Mouse (Mus musculus): ENCODE results near the gene Fyb2. TPM values are rescaled to one million over a fixed set of nuclear protein-coding genes. Genes with fewer than 3 reads are reported as not detected.

Gene Fyb2
- total RNA-seq (2021), result 1 to 10 TPM; 2.4 to 2.5 TPM

DNA sequence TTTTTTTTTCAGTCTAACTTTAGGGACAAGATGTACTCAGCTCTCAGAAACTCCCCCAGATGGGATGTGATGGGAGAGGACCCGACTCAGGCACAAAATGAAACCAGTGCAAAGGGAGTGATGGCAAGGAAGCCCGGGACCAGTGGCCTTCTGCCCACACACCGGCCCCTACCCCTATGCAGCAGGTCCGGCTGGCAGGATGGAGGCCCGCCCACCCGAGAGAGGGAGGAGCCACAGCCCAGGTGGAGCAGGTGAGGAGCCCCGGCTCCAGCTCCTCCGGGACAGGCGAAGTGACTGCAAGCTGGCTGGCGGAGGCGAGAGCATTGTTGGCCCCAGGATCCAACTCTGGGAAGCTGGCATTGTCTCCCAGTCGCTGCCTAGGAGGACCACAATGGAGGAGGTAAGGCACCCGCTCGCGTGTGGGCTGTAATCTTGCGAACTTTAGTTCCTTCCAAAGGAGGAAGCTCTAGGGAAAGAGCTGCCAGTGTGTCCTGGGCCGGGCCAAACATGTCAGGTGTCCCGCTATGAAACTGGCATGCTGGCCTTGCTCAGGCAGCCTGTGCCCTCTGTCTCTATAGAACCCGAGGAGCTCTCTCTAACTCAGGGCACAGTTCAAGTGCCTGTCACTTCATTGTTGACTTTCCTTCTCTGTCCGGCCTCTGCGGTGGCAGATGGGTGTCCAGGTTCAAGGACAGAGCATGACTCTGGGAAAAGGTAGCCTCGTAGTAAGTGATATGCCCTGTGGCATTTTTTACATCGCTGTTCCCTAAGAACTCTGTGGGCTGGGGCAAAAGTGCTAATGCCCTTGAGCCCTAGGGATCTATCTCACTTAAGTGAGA lies at the start of gene Fyb2:
Fyb2 (plus strand) TSS at position 166 of the 839 bp plus-strand sequence.
- no peak for DNase-seq

DNA sequence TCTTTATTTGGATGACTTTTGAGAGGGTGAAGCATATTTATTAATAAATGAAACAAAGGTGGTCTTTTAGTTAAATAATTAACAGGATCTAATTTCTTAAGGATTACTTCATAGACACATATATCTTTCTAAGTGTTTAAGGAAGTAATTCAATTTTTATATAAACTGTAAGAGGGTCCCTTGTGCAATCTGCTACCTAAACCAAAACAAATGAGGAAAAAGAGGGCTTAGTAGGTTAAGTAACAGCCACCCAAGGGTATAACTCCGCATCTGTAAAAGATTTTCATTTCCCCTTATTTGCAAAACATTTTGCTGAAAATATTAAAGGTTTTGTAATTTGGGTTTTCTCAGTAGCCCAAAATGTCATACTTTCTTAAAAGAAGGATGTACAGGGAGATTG lies 48.9 kb upstream of the Fyb2 start:
- no peak for DNase-seq

DNA sequence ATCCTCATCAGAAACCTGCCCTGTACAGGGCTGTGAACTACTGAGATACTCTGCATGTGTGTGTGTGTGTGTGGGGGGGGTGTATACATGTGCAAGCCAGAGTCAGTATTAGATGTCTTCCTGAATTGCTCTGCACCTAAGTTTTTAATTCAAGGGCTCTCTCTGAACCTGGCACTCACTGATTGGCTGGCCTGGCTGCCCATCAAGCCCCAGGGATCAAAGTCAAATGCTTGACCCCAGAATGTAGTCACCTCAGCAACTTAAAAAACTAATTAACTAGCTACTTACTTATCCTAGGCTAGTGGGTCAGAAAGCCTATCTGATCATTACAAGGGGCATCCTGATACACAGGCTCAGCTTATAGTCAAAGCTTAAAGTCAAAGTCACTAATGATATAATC lies 43.7 kb upstream of the Fyb2 start:
- DNase-seq, result no peak

DNA sequence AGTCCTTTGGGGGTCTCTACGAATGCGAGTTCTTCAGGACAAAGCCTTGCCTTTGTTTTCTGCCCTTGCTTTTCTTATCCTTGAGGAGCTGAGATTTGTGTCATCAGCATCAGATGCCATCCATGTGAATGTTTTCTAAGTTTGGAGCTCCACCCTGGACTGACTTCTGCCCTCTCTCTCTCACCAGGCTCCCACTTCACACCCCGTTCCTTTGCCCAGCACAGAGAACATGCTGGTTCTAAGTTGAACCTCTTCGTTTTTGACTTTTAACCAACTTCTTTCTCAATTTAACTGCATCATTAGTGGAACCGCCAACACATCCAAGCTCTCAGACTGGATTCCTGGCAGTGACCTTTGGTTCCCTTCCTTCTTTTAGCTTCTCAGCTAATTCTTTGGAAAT lies 43.1 kb upstream of the Fyb2 start:
- DNase-seq, result no peak

DNA sequence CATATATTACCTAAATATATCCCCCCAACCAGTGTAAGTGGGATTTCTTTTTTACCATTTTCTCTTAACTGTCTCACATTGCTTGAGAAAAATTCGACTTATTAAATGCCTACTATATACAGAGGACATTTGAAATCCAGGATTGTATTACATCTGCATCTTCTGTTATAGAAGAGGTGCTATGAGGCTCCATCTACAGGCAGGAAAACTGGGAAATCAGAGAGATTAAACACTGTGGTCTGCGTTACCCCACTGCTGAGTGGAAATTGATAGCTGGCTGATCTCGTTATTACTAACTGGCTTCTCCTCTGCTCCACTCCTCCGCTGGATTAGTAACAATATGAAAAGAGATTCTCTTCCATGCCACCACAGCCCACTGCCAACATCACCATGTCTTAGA lies 37.4 kb upstream of the Fyb2 start:
- DNase-seq, result no peak

DNA sequence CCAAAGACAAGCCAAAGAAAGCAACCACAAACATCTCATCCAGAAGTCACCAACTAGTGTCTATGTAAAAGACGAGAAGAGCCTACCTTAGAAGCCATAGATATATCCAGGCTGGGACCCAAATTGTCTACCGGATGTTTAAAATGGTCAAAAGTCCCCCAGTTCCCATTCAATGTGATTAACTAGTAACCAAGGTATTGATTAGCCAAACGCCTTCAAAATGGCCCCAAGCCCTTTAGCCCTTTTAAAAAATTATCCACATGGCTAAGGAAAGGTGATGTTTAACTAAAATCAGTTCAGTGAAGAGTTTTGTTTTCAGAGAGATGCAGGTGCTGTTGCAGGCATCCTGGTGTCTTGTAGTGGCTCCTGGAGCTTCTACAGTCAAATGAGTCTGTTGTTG lies 36.9 kb upstream of the Fyb2 start, which contains the start of gene C8a:
C8a (minus strand) TSS at position 76 of the 400 bp plus-strand sequence.
- no peak for DNase-seq

DNA sequence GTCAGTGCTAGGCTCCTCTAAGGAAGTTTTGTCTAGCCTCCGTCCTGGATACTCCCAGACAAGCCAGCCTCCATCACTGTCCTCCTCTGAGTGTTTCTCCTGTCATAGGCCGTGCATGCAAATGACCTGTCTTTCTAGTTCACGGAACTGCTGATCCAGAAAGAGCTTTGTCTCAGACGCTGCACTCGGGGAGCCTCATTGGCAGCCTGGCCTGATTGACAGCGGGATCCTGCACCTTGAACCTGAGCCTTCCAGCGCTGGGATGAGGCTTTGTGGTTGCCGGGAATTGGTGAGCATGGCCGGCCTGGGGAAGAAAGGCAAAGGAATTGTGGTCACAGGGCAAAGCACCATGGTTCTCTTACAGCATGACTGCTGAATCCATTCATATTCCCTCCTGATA lies 25.8 kb upstream of the Fyb2 start:
- no peak for DNase-seq

DNA sequence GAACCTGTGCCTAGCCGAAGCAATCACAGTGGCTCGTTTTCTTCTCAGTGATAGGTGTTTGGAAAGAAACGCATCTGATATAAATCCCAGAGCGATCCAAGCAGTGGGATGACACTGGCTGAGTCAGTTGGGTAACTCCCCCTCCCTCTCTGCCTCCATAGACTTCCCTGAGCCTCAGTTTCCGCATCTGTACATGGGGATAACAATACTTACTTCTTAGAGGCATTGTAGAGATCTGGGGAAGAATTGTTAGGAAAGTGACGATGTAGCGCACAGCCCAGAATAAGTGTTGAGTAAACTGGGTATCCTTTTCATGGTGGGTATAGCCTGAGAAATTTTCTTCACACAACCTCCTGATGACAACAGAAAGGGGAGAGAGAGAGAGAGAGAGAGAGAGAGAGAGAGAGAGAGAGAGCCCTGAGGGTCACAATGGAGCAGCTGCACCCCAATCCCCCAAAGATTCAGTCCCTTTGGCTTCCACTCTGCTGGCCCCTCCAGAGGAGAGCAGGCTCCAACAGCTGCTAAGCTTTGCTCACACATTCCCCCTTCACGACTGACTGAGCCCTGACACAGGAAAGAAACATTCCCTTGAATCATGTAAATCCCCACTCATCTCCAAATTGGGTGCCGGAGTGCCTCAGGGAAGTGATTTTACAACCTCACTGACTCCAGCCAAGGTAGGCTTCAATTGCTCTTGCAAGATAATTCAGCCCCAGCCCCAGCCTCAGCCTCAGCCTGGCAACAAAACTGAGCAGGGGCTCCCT lies 24.6 kb upstream of the Fyb2 start:
- no peak for DNase-seq

DNA sequence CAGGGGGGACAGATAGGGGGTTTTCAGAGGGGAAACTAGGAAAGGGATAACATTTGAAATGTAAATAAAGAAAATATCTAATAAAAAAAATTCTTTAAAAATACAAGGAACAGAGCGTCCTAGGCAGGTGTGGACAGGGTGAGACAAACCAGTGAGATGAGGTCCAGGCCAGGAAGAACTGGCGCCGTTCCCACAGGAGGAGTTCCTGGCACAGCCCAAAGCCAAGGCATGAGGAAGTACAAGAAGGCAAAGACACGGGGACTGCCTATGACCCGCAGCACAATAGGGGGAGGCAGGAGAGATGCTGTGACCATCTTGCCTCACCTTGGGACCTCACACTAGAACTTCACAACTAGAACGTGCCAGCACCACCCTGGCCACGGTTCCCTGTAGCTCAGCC lies 21.5 kb upstream of the Fyb2 start:
- no peak for DNase-seq

DNA sequence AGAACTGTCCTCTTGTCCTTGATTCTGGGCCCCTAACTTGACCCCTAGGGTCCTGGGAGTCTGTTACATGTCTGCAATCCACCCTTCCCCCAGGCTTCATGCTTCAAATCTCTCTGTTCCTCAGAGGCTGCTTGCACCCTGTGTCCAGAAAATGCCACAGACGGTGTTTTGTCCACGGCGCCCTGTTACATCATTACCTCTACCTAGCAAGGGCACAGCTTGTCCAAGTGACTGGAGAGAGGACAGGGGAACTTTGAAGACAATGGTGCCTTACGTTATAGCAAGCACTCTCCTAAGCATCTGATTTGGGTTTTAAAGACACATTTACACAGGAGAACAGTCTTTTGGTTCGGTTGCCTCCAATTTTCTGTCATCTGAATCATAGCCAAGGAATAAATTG lies 19.7 kb upstream of the Fyb2 start:
- DNase-seq, result no peak

DNA sequence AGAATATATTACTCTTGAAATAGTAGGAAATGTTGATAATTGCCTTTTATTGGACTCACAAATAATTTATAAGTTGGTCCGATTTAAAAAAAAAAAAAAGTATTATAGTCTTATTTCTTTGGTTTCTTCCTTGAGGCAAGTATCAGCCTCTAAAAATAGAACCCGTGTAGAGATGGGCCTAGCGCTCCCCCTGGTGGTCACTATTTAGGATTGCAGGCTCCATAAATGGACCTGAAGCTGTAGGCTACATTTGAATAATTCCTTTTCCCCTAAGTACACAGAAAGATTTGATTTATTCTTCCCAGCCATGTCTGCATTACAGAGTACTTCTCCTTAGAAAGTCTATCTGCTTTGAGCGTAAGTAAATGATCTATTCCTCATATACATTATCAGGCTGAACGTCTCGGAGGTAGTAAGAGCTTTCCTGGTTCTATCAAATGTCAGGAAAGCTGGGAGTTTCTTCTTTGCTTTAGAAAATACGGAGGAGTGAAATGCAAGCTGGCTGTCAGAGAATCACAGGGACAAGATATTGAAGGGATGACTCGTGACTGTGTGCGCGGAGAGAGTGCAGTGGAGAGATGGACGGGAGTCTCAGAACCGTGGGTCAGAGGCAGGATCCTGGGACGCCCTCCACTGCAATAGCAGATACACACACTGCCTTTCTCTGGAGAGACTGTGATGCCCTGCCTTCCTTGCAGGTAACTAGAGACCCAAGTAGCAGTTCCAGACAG lies 19.1 kb upstream of the Fyb2 start:
- DNase-seq, result peak; percentile 58 to 61

DNA sequence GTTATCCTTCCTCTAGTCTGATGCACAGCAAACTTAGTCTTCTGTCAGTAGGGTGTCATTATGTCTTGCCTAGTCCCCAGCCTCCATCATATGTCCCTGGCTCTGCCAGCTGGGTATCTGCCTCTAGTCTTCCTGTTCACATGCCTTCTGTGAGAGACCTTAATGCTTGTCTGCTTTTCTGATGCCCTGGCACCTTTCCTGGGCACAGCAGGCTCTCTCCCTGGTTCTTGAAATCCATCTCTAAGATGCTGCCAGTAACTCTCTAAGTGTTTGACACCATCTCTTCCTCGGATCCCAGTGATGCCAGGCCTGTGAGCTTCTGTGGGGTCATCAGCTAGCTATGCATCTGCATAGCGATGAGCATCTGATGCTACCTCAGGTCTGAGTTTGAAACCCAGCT lies 10.4 kb upstream of the Fyb2 start:
- no peak for DNase-seq

DNA sequence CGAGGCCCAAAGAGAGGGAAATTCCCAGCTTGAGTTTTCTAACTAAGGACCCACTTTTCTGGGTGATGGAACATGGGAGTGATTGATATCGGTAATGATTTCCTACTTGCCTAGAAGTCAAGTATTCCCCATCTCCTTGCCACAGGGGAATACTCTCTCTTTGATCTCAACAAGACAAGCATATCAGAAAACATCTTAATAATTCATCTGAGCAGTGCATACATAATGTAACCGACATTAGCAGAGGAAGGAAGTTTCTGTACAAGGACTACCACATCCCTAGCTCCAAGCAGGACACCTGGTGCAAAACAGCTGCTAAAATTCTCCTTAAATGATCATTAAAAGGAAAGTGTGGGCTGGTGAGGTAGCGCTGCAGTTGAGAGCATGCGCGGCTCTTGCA lies 8.2 kb upstream of the Fyb2 start:
- DNase-seq, result no peak

DNA sequence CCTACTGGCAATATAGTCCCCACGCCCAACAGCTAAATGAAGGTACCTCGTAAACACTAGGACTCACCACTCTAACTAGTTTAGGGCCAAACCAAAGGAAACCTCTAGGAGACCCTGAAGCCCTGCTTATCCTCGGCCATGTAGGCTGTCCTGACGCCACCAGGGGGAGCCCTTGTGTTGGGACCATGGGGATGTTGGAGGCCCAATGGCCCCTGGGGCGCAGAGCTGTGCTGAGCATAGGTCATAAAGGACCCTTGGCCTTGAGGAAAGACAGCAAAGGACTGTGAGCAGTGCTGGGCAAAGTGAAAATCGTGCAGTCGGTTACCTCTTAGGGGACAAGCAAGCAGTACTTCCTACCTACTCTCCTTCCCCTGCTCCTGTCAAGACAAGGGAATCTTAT lies 1.6 kb upstream of the Fyb2 start:
- DNase-seq, result peak; percentile 49 to 58

DNA sequence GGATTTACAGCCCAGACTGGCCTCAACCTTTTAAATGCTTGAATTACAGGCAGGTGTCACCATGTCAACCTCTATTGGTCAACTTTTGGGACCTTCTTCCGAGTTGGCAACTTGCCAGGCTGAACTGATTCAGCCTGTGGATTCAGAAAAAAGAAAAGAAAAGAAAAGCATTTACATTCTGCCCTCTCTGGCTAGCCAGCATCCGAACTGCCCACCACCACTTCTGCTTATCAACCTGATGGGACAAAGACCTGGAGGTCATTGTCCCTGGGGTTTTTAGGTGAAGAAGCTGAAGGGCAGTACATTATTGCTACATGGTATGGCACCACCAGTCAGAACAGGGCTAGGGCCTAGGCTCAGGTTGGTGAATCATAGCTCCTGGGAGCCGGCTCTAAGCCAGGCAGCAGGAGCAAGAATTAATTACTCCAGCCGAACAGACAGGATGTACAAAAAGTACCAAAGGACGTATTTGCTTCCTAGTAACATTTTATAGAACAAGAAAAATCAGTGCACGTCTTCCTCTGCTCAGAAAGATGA lies 1.5 kb downstream of the Fyb2 start:
- no peak for DNase-seq

DNA sequence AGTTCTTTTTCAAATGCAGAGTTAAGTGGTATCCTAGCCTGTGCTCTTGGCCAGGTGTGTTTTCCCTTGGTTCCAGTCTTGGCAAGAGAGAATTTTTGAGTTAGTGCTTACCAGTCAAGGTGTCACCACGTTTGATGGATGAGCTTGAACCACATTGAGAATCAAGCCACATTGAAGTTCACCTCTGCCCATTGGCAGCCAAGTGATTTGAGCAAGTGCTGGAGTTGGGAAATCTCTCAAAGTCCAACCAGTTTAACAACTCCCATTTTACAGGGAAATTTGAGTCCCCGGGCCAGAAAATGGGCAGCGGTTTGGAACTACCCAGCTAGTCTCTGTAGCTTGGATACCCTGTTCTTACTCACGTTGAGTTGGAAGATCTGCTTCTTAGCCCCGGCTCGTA lies 4.8 kb downstream of the Fyb2 start:
- no peak for DNase-seq

DNA sequence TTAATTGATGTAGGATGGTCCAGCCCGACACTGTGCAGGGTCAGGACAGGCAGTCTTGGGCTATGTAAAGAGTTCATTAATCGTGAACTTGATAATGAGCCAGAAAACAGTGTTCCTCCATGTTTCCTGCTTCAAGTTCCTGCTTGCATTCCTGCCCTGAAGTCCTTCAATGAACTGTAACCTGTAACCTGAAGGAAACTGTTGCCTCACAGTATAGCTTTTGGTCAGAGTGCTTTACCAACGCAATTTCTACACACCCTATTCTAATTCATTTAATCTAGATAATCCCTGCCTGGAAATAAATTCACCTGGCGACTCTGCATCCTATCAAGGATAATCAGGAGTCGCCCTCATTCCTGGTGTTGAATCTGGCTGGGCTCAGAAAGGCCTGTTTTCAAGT lies 12.1 kb downstream of the Fyb2 start:
- no peak for DNase-seq

DNA sequence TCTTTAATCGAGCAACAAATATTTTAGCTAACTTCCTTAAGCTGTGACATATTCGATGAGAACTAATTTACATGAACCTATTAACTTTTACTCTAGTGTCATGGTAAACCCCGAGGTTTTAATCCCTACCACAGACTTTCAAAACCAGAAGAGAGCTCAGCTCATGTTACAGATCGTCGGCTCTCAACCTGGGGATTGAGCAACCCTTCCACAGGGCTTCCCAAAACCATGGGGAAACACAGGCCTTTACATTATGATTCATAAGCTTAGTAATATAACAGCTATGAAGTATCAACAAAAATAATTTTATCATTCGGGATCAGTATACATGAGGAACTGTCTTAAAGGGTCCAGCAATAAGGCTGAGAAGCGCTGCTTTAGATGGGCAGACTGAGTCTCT lies 15.9 kb downstream of the Fyb2 start:
- no peak for DNase-seq

DNA sequence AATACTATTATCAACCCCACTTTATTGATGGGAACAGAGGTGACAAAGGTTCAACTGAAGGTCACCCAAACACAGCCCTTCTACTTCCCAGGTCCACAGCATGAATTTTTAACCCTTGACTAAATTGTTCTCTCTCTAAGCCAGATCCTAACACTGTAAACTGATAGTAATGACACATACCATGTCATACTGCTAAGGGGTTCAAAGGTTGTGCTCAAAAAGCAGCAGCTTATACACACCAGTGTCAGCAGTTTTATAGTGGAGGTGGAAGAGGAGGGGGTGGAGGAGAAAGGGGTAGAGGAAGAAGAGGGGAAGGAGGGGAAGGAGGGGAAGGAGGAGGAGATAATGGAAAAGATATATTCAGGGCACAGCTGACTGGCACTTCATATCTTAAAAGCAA lies 20.4 kb downstream of the Fyb2 start:
- no peak for DNase-seq

DNA sequence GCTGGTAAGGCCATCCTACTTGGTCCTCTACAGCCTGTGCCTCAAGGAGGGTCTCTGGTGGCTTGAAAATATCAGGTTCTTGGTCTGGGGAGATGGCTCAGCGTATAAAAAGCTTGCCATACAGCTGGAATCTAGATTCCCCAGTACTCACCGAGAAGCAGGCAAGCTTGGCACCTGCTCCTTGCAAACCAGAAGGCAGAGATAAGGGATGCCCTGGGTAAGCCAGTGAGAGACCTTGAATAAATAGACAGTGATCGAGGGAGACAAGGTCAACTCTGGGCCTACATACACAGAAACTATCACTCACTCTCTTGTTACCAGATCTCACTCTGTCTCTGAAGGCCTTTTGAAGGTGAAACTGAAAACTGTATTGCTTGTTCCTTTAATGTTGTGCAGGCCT lies 21.7 kb downstream of the Fyb2 start:
- no peak for DNase-seq

DNA sequence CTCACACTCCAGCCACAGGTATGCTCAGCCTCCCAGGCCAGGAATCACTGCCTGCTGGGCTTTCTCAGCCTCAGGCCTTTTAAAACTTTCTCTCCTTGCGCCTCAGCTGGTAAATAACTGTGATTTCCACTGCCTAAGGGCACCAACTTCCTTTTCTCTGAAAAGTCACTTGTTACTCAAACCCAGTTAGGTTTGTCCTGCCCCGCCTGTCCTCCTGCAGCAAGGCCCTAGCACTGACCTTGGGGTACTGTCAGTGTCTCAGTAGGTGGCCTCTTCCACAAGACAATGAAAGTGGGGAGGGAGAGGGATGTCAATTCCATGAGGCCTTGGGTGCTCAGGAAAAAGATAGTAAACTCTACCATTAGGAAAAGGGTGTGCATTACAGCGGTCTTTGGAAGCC lies 22.2 kb downstream of the Fyb2 start:
- DNase-seq, result no peak

DNA sequence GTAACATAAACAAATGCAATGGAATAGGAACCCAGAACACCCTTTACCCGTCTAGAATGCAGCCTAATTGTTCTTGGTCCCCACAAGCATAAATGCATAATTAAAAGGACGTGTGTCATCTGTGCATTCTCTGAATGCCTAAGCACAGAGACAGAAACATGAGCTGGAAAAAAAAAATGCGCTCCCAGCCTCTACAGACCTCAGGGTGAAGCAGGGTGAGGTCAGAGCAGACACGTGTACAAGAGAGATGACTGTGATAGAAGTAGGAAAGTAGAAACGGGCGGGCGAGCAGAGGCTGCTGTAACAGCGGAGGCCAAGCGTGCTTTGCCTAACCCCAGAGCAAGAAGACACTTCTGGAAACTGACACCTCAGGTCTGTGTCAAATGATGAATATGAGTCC lies 22.8 kb downstream of the Fyb2 start:
- no peak for DNase-seq

DNA sequence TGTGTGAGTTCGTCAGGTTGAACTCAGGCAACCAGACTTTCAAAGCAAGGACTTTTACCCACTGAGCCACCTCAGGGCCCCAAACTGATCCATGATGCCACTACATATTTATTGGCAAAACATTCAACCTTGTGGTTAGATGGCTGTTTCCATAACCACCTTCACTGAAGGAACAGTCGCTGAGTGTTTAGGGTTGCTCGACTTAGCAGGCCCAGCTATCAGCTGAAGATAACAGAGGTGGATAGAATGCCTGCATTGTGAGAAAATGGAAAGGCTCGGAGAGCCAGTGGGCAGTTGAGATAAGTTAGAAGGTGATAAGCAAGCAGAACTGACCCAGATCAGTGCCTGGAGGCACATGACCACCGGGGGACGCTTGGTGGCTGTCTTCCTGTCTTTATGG lies 26.3 kb downstream of the Fyb2 start:
- no peak for DNase-seq

Data from layer of hippocampus, postnatal 36 days (tissue).